ENCODE assay signal across 19 mouse cellular contexts in genomic region chr15:99531146-99531545, GRCm38 (mm10). TPM values are rescaled to one million over a fixed set of nuclear protein-coding genes. Genes with fewer than 3 reads are reported as not detected.
DNase-seq lines count a peak whose midpoint lies in the region.
"Had no signal": no experiment of that assay in that cellular context is flagged by ENCODE, and none has a peak within 500 bp of the region (broad histone marks: within the 10 kb centered on the region; RNA-seq: fewer than 3 reads in every experiment).

No protein-coding gene starts in this region.

- no peaks in the 10 kb centered on the region for H3K9me3 ChIP-seq in midbrain, embryonic 10.5 days (replicated peaks)
- H3K9me3 ChIP-seq: G1E; midbrain, embryonic 15.5 days; neural tube, embryonic 12.5 days had no signal

- no peaks in the 10 kb centered on the region for H3K36me3 ChIP-seq in midbrain, embryonic 10.5 days
- H3K36me3 ChIP-seq: G1E; midbrain, embryonic 15.5 days; neural tube, embryonic 12.5 days had no signal

- H3K27me3 ChIP-seq in midbrain, embryonic 10.5 days (ENCODE audit: low read depth, poor library complexity, severe bottlenecking) = peaks cover 31% of the 10 kb centered on the region
- H3K27me3 ChIP-seq: midbrain, embryonic 15.5 days had no signal

- H3K27ac ChIP-seq in midbrain, embryonic 10.5 days (replicated peaks) = no peak overlapping the region
- H3K27ac ChIP-seq: macrophage; midbrain, embryonic 15.5 days; neural tube, embryonic 12.5 days had no signal

- H3K4me1 ChIP-seq in midbrain, embryonic 10.5 days = peaks cover 17% of the 10 kb centered on the region

- H3K4me3 ChIP-seq in midbrain, embryonic 10.5 days = no peak overlapping the region
- H3K4me3 ChIP-seq: midbrain, embryonic 15.5 days; neural tube, embryonic 12.5 days had no signal

- 52% methylated on average over 6 of the region's 6 CpGs for WGBS in midbrain, embryonic 10.5 days

- intact Hi-C loops in heart, postnatal 10 days (cut with DNase I) = no loop called here

- DNase-seq in 3134 (ENCODE audit: extremely low read depth, insufficient read length, low spot score) = peak; percentile 68
- DNase-seq in 3T3-L1 (ENCODE audit: low read depth, low spot score) = peak; percentile 31
- DNase-seq in cerebellum, adult 8-10 months = peak; percentile 41
- DNase-seq in thymus, adult 18-20 months = peak; percentile 8 to 30
- no peak for DNase-seq in midbrain, embryonic 10.5 days (ENCODE audit: low spot score)
- no peak for DNase-seq in neural tube, embryonic 10.5 days (ENCODE audit: extremely low spot score, low spot score)
- no peak for DNase-seq in heart, postnatal 10 days
- DNase-seq: adrenal gland, postnatal 36 days; heart, adult 11 months; kidney, postnatal 10 days; left cerebral cortex, postnatal 4 days had no signal

RNA-seq across cellular contexts. Expression of gene Faim2, which starts 3.2 kb away (rescaled TPM):
- 0.86 and 1.1 TPM in 2 replicates for polyA plus RNA-seq in midbrain, embryonic 10.5 days (2016; fragmentation: Nextera tagmentation; extraction: Ambion mirVana)
- total RNA-seq in heart, postnatal 10 days (2021) = under 1 TPM; 0.10 to 0.32 TPM
- polyA plus RNA-seq: G1E, macrophage had no signal

RNA-seq across cellular contexts. Expression of gene Aqp2, which starts 47.7 kb away (rescaled TPM):
- not detected in 2 replicates for polyA plus RNA-seq in midbrain, embryonic 10.5 days (2016; fragmentation: Nextera tagmentation; extraction: Ambion mirVana)
- not detected for total RNA-seq in heart, postnatal 10 days (2021)
- total RNA-seq: layer of hippocampus, postnatal 14 days; left cerebral cortex, postnatal 4 days had no signal
- polyA plus RNA-seq: embryonic facial prominence, embryonic 11.5 days; G1E; liver, embryonic 16.5 days; macrophage; midbrain, embryonic 15.5 days; neural tube, embryonic 12.5 days; stomach, embryonic 16.5 days had no signal

RNA-seq across cellular contexts. Expression of gene Bcdin3d, which starts 56.6 kb away (rescaled TPM):
- 21.3 and 22.1 TPM in 2 replicates for polyA plus RNA-seq in midbrain, embryonic 10.5 days (2016; fragmentation: Nextera tagmentation; extraction: Ambion mirVana)
- 1 to 10 TPM; 3.9 to 7.3 TPM for total RNA-seq in heart, postnatal 10 days (2021)

RNA-seq across cellular contexts. Expression of gene Aqp5, which starts 59.4 kb away (rescaled TPM):
- polyA plus RNA-seq in midbrain, embryonic 10.5 days (2016; fragmentation: Nextera tagmentation; extraction: Ambion mirVana) = 0.61 TPM in 1 of 2 replicates, not detected in the other
- total RNA-seq in heart, postnatal 10 days (2021) = under 1 TPM; 0.38 to 0.74 TPM
- total RNA-seq: layer of hippocampus, postnatal 14 days had no signal
- polyA plus RNA-seq: embryonic facial prominence, embryonic 11.5 days; G1E; macrophage; stomach, embryonic 16.5 days had no signal

Comparison
In these comparisons a context has a peak if more than half of its experiments do, and no peak if none do; other contexts are left out.
1. DNase-seq: peak in 3134 (single experiment), 3T3-L1 (single experiment), cerebellum, adult 8-10 months (single experiment) and thymus, adult 18-20 months (2 of 2); none in midbrain, embryonic 10.5 days (single experiment), neural tube, embryonic 10.5 days (single experiment) and heart, postnatal 10 days (0 of 2).